ENCODE assay signal across 8 mouse cellular contexts in genomic region chr8:125897868-125898788, GRCm38 (mm10). TPM values are rescaled to one million over a fixed set of nuclear protein-coding genes. Genes with fewer than 3 reads are reported as not detected.
DNase-seq lines count a peak whose midpoint lies in the region; ATAC-seq and TF ChIP-seq lines count a peak whose summit lies in the region.

TSS of gene Pcnx2 (minus strand) at chr8:125898317.

- H3K27ac ChIP-seq in kidney, postnatal 0 days, result no peak within 1 kb of the TSS
- H3K27ac ChIP-seq in hindbrain, embryonic 10.5 days, result peak within 1 kb of the TSS; percentile 56

- no peaks in the 10 kb centered on the region for H3K36me3 ChIP-seq in kidney, postnatal 0 days (ENCODE audit: insufficient read depth, low read length)
- H3K36me3 ChIP-seq in hindbrain, embryonic 10.5 days, result no peaks in the 10 kb centered on the region

- no peak for DNase-seq in kidney, postnatal 0 days (ENCODE audit: low spot score)
- DNase-seq in kidney, adult 11 months, result no peak
- DNase-seq in cerebellum, adult 9-11 months, result peak; percentile 92
- no peak for DNase-seq in hindbrain, embryonic 10.5 days (ENCODE audit: low spot score)
- peak; percentile 84 to 86 for DNase-seq in left cerebral cortex, postnatal 36 days (ENCODE audit: low spot score in 2 of 2)
- peak; percentile 93 for DNase-seq in right cerebral cortex, adult 18-20 months
- no peak for DNase-seq in ovary, postnatal 10 days (ENCODE audit: low spot score)
- DNase-seq in kidney, adult 8-10 months, result no peak

- H3K4me2 ChIP-seq in kidney, postnatal 0 days (ENCODE audit: low read length), result no peak within 1 kb of the TSS; the same call in 1 of the 2 replicates

- H3K4me1 ChIP-seq in kidney, postnatal 0 days (replicated peaks; ENCODE audit: insufficient read depth, low read length), result no peaks in the 10 kb centered on the region
- peaks cover 10% of the 10 kb centered on the region for H3K4me1 ChIP-seq in hindbrain, embryonic 10.5 days (replicated peaks)

- TF ChIP-seq CTCF in kidney, postnatal 0 days (IDR thresholded peaks at IDR 0.05; ENCODE audit: low read depth), result no peak

- WGBS in kidney, postnatal 0 days, result 6% methylated on average over 44 of the region's 44 CpGs
- WGBS in hindbrain, embryonic 10.5 days, result 6% methylated on average over 44 of the region's 44 CpGs

- H3K9ac ChIP-seq in kidney, postnatal 0 days (ENCODE audit: low read depth, low read length), result no peak within 1 kb of the TSS

- 0 out of 2 replicates have a peak within 1 kb of the TSS, but pooled peaks have one; percentile 16 for H3K4me3 ChIP-seq in kidney, postnatal 0 days (replicated peaks; ENCODE audit: low read depth, low read length)
- H3K4me3 ChIP-seq in hindbrain, embryonic 10.5 days, result peak within 1 kb of the TSS; percentile 51

- H3K9me3 ChIP-seq in kidney, postnatal 0 days (replicated peaks; ENCODE audit: low read length), result no peaks in the 10 kb centered on the region
- no peaks in the 10 kb centered on the region for H3K9me3 ChIP-seq in hindbrain, embryonic 10.5 days

- intact Hi-C loops in left cerebral cortex, postnatal 36 days (cut with DNase I), result no loop called here

- peaks cover 12% of the 10 kb centered on the region for H3K27me3 ChIP-seq in kidney, postnatal 0 days (ENCODE audit: insufficient read depth, low read length)
- peaks cover 46% of the 10 kb centered on the region for H3K27me3 ChIP-seq in hindbrain, embryonic 10.5 days (ENCODE audit: insufficient read depth, poor library complexity, severe bottlenecking)

- ATAC-seq in kidney, postnatal 0 days (replicated peaks; ENCODE audit: low FRiP score, low read depth), result 0 out of 2 replicates have a peak, but pooled peaks have one; percentile 17

RNA-seq across cellular contexts. Expression of gene Pcnx2, which starts in this region (rescaled TPM):
- polyA plus RNA-seq in kidney, postnatal 0 days (2015; fragmentation: Nextera tagmentation; extraction: Ambion mirVana), result 0.13 and 0.18 TPM in 2 replicates
- polyA plus RNA-seq in hindbrain, embryonic 10.5 days (2016; fragmentation: Nextera tagmentation; extraction: Ambion mirVana), result 0.39 and 0.52 TPM in 2 replicates
- total RNA-seq in left cerebral cortex, postnatal 36 days (2021), result 10 to 100 TPM; 87.6 to 97.2 TPM

Comparison
In these comparisons a context has a peak if more than half of its experiments do, and no peak if none do; other contexts are left out.
1. Peak in ATAC-seq and H3K4me3 ChIP-seq in kidney, postnatal 0 days; RNA of the gene not detected or under 1 TPM.
2. DNase-seq: peak in cerebellum, adult 9-11 months (single experiment), left cerebral cortex, postnatal 36 days (2 of 2) and right cerebral cortex, adult 18-20 months (single experiment); none in kidney, postnatal 0 days (single experiment), kidney, adult 11 months (single experiment), hindbrain, embryonic 10.5 days (single experiment), ovary, postnatal 10 days (single experiment) and kidney, adult 8-10 months (0 of 2).